Mouse (Mus musculus) hindbrain, postnatal 0 days (tissue): ENCODE measurements around the gene Rtn4rl1. TPM values are rescaled to one million over a fixed set of nuclear protein-coding genes. Genes with fewer than 3 reads are reported as not detected.

Source experiments
- ATAC-seq: fragments of 200-750 bp; cut with Nextera tagmentation; 2 replicates; pipeline ENCODE4 v1.8.0; 2017; ENCODE audit warnings: mild to moderate bottlenecking, moderate TSS enrichment, moderate library complexity
- DNase-seq: peaks from one replicate; pipeline ENCODE4 v3.0.0-alpha.2; 2015; ENCODE audit warnings: low spot score
- H3K27ac ChIP-seq: fragments of 300-500 bp; sonication (generic); 2 replicates; pipeline ENCODE4 v1.5.1; 2014; ENCODE audit warnings: mild to moderate bottlenecking
- H3K27me3 ChIP-seq: fragments of 300-500 bp; sonication (generic); 2 replicates; pipeline ENCODE4 v1.6.1; 2014; ENCODE audit warnings: low read length, mixed read lengths; ENCODE audit not compliant: insufficient read depth
- H3K36me3 ChIP-seq: fragments of 300-500 bp; sonication (generic); 2 replicates; pipeline ENCODE4 v1.6.1; 2014; ENCODE audit warnings: low read length, mixed read lengths; ENCODE audit not compliant: insufficient read depth
- H3K4me1 ChIP-seq: fragments of 300-500 bp; sonication (generic); 2 replicates; pipeline ENCODE4 v1.6.1; 2014; ENCODE audit warnings: antibody characterized with exemption, low read length, mixed read lengths; ENCODE audit not compliant: insufficient read depth
- H3K4me2 ChIP-seq: fragments of 300-500 bp; sonication (generic); 2 replicates; pipeline ENCODE4 v1.6.1; 2014; ENCODE audit warnings: low read depth, mild to moderate bottlenecking, low read length, moderate library complexity, mixed read lengths
- H3K4me3 ChIP-seq: fragments of 300-500 bp; sonication (generic); 2 replicates; pipeline ENCODE4 v1.5.1; 2014; ENCODE audit warnings: low read length
- H3K9ac ChIP-seq: fragments of 300-500 bp; sonication (generic); replicated peaks from 2 replicates; pipeline ENCODE4 v1.6.1; 2014; ENCODE audit warnings: mild to moderate bottlenecking, low read length, moderate library complexity, mixed read lengths
- H3K9me3 ChIP-seq: fragments of 300-500 bp; sonication (generic); 2 replicates; pipeline ENCODE4 v1.6.1; 2016; ENCODE audit warnings: low read length, mixed read lengths
- CTCF ChIP-seq: IDR thresholded peaks from 2 replicates; pipeline ENCODE4 v1.5.1; 2016; ENCODE audit warnings: antibody characterized with exemption, control low read depth, low read depth
- WGBS: fragments of 180-500 bp; shearing (Covaris S2); extraction: QIAGEN DNeasy Blood & Tissue Kit; methylation state at CpG from one replicate; pipeline ENCODE4 v1.1.7; 2014; 5-methylcytosine and 5-hydroxymethylcytosine counted together
- polyA plus RNA-seq: library from polyadenylated mRNA; unstranded; fragments of >200 nt; fragmentation: Nextera tagmentation; extraction: Ambion mirVana; gene quantifications from 2 replicates; pipeline ENCODE4 v1.2.1, GENCODE M21; 2015
- total RNA-seq: library from RNA; depleted of rRNA; stranded (reverse); fragments of >200 nt; gene quantifications from 2 replicates; pipeline ENCODE4 v1.2.3, GENCODE M21; 2014

The Rtn4rl1 gene
- total and polyA plus RNA-seq, 2 experiments from 2014 or later: 10.7 to 13.4 TPM

- peaks cover 3% of the 10 kb centered on the region; the same call in 1 of the 2 replicates for H3K4me1 ChIP-seq
- no peak for TF ChIP-seq CTCF
- ATAC-seq (no peak), DNase-seq (no peak)
- WGBS: 76% methylated on average over 5 of the region's 5 CpGs
- H3K27ac ChIP-seq: no peak overlapping the region
- peaks cover 16% of the 10 kb centered on the region for H3K36me3 ChIP-seq
- no peak overlapping the region for H3K9ac ChIP-seq
- H3K27me3 ChIP-seq: no peaks in the 10 kb centered on the region
- H3K9me3 ChIP-seq: no peaks in the 10 kb centered on the region
- no peak overlapping the region for H3K4me2 ChIP-seq
- no peak overlapping the region for H3K4me3 ChIP-seq
These were observed 9.0 kb upstream of the Rtn4rl1 start for GRCm38 (mm10) chr11:75184573-75184972.

DNA sequence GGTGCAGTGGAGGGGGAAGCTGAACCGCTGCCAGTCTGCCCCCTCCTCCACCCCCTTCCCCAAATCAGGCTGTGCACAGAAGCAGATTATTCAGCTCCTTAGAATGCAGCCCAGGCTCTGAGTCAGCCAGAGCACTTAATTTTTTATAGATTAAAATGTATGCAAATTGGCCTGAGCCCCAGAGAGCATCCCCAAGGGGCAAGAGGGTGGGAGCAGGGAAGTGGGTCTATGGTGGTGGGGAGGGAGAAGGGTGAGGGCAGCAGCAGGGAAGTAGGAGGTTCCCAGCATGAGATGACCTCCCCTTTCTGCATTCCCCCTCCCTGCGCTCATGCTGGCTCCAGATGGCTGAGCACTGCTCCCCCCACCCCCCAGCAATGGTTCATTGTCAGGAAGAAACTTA is 8.6 kb upstream of the Rtn4rl1 start:
- no peak for TF ChIP-seq CTCF
- peaks cover 3% of the 10 kb centered on the region; the same call in 1 of the 2 replicates for H3K4me1 ChIP-seq
- H3K4me3 ChIP-seq: no peak overlapping the region
- H3K4me2 ChIP-seq: no peak overlapping the region
- H3K9me3 ChIP-seq: no peaks in the 10 kb centered on the region
- peaks cover 16% of the 10 kb centered on the region for H3K36me3 ChIP-seq
- H3K27ac ChIP-seq: no peak overlapping the region
- ATAC-seq (no peak), DNase-seq (no peak)
- no peak overlapping the region for H3K9ac ChIP-seq
- 38% methylated on average over 2 of the region's 2 CpGs for WGBS
- no peaks in the 10 kb centered on the region for H3K27me3 ChIP-seq

GRCm38 (mm10) chr11:75189713-75190370 is 3.7 kb upstream of the Rtn4rl1 start:
- Histone ChIP-seq H3K9me3 (no peaks in the 10 kb centered on the region), H3K4me2 (peak overlapping the region; percentile 95), H3K9ac (peak overlapping the region; percentile 70), H3K27ac (no peak overlapping the region), H3K36me3 (no peaks in the 10 kb centered on the region), H3K4me3 (peak overlapping the region; percentile 85), H3K27me3 (no peaks in the 10 kb centered on the region), H3K4me1 (peaks cover 2% of the 10 kb centered on the region)
- ATAC-seq (peak; percentile 25), DNase-seq (no peak)
- TF ChIP-seq CTCF: no peak
- WGBS: under 1% methylated on average over 22 of the region's 22 CpGs

DNA sequence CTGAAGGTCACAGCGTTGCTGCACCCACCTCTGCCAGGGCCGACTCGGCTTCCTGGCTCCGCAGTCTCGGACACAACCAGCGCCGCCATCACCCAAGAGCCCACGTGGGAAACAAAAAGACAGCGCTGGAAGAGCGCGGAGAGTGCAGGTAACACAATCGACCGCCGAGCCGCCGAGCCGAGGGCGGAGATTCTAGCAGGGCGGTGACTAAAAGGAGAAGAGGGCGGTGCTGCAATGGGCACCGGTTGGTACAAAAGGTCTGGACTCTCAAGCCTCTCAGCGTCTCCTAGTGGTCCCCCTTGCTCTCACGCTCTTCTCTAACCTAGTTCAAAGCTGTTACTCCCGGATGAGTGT is 3.2 kb upstream of the Rtn4rl1 start:
- peaks cover 3% of the 10 kb centered on the region; the same call in 1 of the 2 replicates for H3K27me3 ChIP-seq
- WGBS: 1% methylated on average over 24 of the region's 24 CpGs
- H3K4me3 ChIP-seq: peak overlapping the region; percentile 85
- H3K4me1 ChIP-seq: no peaks in the 10 kb centered on the region; the same call in 1 of the 2 replicates
- peak; percentile 92 for DNase-seq
- peak overlapping the region; percentile 95 for H3K4me2 ChIP-seq
- peak; percentile 86 for ATAC-seq
- no peaks in the 10 kb centered on the region for H3K36me3 ChIP-seq
- H3K9ac ChIP-seq: peak overlapping the region; percentile 70
- no peaks in the 10 kb centered on the region for H3K9me3 ChIP-seq
- no peak overlapping the region for H3K27ac ChIP-seq
- TF ChIP-seq CTCF: peak; percentile 55

DNA sequence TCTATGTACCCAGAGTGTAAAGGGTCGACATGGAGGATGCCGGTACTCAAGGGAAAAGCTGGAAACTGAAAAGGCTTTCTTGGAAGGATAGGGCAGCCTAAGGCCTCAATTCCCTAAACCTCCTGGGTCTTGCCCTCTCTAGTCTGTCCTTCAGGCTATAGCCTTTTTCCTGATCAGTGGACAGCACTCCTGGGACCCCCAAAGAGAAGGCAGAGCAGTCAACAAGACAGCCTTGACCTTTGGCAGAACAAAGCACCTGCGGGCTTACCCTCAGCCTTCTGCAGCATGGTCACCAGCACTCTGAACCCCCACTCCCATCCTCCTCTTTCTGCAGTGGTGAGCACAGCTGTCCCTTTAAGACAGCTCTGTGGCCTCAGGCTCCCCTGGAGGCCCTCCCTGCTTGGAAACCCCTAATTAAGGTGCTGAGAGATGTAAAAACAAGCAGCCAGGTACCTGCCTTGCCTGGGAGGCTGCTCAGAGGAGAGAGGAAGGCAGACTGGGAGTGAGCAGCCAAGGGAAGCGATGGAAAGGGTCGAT is 2.6 kb upstream of the Rtn4rl1 start, which contains the start of gene Dph1:
Gene Dph1, minus strand, starts transcription at position 337 of the 537 bp plus-strand sequence.
- ATAC-seq (no peak), DNase-seq (no peak)
- Histone ChIP-seq H3K27me3 (peaks cover 3% of the 10 kb centered on the region; the same call in 1 of the 2 replicates), H3K4me3 (peak within 1 kb of the TSS; percentile 85), H3K4me2 (peak within 1 kb of the TSS; percentile 95), H3K9ac (peak within 1 kb of the TSS; percentile 70), H3K27ac (no peak within 1 kb of the TSS), H3K36me3 (no peaks in the 10 kb centered on the region), H3K9me3 (no peaks in the 10 kb centered on the region), H3K4me1 (no peaks in the 10 kb centered on the region; the same call in 1 of the 2 replicates)
- 49% methylated on average over 5 of the region's 5 CpGs for WGBS
- no peak for TF ChIP-seq CTCF

- H3K9ac ChIP-seq: no peak overlapping the region
- ATAC-seq: no peak
- H3K4me2 ChIP-seq: no peak overlapping the region
- no peak overlapping the region for H3K27ac ChIP-seq
- no peak for TF ChIP-seq CTCF
- no peak overlapping the region for H3K4me3 ChIP-seq
- H3K9me3 ChIP-seq: no peaks in the 10 kb centered on the region
- H3K4me1 ChIP-seq: no peaks in the 10 kb centered on the region; the same call in 1 of the 2 replicates
- H3K27me3 ChIP-seq: peaks cover 3% of the 10 kb centered on the region; the same call in 1 of the 2 replicates
- DNase-seq: no peak
- 56% methylated on average over 6 of the region's 6 CpGs for WGBS
- H3K36me3 ChIP-seq: no peaks in the 10 kb centered on the region
These were observed 1.7 kb upstream of the Rtn4rl1 start for GRCm38 (mm10) chr11:75191841-75192240.
